Mouse (Mus musculus) urinary bladder, postnatal 4 days (tissue): ENCODE measurements around the gene Rbx1.
A peak's percentile ranks its signal among the peaks of the same experiment; 100 is the strongest.
"Not testable (repeated sequence)": the region's sequence is repeated elsewhere in the genome, so short reads cannot be mapped to it uniquely, and the experiment has no call there.

Experiments
- DNase-seq, 2 experiments: peaks; one replicate each; pipeline ENCODE4 v3.0.0; 2021 to 2022; ENCODE audit warnings: low spot score in 2 of 2

The Rbx1 gene

DNA sequence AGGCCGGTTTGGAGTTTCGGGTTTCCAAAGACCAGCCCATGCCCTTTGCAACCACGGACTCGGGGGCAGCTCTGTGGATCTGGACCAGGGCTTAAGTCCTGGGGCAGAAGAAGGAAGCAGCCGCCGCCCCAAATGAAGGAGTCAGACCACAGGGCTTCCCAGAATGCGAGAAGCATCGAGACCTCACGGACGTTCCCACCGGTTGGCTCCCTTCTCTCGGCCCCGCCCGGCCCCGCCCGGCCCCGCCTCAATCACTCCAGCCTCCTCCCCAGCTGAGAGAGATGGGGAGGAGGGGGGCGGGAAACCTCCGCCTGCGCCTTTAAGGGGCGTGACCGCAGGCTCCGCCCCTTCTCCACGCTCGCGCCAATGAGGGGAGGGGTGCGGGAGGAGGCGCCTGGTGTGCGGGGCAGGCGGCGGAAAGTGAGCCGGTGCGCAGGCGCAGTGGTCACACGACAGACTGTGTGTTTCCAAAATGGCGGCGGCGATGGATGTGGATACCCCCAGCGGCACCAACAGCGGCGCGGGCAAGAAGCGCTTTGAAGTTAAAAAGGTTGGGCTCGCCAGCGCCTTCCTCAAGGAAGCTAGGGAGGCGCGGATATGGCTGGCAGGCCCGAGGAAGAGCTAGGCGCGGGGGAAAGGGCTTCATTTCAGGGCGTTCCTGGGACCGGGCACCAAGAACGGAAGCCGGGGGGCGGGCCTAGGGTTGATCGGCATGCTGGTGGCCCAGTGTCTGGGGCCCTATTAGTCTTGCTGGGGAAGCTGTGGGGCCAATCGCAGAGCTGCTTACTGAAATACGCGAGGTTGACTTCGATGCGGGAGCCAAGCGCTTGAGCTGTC, at the start of gene Rbx1:
Gene Rbx1, plus strand, starts transcription at position 396 of the 837 bp plus-strand sequence.
- peak; percentile 99 for DNase-seq

- DNase-seq: peak; percentile 57 to 71
Measured at GRCm38 (mm10) chr15:81416763-81417310, 49.3 kb upstream of the Rbx1 start.

- no peak for DNase-seq
Measured at GRCm38 (mm10) chr15:81418065-81418464, 48.0 kb upstream of the Rbx1 start.

DNA sequence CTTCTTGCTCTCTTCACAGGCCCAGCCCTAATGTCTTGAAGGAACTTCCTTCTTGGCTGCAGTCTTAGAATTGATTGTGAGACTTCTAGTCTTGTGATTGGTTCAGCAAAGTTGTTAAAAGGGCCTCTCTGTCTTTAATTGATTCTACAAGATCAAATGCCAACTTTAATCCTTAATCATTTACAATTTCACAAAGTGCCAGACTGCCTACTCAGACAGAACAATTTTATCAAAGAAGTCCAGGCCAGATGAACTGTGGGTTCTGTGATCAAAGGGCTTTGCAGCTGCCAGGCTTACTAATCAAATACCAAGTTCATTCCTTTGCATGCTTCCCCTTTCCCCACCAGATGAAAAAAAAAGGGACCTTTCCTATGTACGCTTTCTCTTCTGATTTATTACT, 44.6 kb upstream of the Rbx1 start:
- DNase-seq: no peak

DNA sequence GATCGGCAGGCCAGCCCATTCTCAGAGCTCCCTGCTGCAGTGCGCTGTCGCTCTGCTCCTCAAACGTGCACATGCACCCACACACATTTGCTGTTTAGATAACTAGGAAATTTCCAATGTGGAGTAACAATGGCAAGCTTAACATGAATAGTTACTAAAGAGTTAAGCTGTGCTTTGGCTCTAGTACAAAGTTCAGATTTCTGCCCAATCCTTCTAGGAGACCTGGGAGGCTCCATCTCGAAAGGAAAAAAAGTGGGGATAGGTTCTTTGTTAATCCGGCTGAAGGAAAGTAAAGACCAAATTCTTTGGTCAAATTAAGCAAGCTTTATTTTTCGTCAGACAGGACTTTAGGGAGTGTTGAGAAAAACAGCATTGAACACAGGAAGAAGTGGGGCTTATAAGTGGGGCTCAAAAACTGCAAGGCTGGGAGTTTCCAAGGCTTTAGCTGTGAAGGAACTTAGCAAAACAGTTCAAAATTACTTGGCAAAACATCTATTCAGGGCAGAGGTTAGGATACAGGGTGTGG, 43.9 kb upstream of the Rbx1 start:
- DNase-seq: no peak

- no peak for DNase-seq
Measured at GRCm38 (mm10) chr15:81425311-81425710, 40.8 kb upstream of the Rbx1 start.

DNA sequence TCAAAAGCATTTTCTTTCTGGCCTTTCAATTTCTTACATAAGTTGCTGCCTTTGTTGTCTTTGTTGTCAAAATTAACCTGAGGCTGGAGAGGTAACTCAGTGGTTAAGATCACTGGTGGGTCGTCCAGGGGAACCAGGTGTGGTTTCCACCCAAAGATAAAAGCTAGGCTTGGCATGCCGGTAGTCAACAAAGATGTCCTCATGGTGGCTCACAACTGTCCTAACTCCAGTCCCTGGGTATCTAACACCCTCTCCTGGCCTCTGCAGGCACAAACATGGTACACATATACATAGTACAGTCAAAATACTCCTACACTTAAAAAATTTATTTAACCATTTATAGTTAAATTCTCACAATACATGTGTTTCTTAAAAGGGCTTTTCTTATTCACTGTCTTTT, 38.1 kb upstream of the Rbx1 start:
- no peak for DNase-seq

DNA sequence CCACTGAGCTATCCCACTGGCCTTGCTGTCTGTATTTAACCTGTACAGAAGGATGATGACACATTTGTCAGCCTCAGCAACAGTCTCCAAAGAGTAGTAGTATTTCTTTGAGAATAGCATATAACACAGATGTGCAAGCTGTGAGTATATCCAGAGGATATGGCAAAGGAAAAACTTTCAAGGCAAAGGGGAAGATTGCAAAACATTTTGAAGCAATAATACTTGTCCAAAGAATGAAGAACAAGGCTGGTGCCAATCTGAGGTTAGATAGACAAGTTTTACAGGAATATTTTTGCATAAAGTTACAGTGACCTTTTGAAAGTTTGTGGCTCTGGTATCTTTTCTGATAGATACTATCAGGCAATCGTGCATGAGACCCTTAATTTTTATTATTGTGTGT, 34.9 kb upstream of the Rbx1 start:
- no peak for DNase-seq

GRCm38 (mm10) chr15:81438345-81438744, 27.8 kb upstream of the Rbx1 start:
- no peak for DNase-seq

DNA sequence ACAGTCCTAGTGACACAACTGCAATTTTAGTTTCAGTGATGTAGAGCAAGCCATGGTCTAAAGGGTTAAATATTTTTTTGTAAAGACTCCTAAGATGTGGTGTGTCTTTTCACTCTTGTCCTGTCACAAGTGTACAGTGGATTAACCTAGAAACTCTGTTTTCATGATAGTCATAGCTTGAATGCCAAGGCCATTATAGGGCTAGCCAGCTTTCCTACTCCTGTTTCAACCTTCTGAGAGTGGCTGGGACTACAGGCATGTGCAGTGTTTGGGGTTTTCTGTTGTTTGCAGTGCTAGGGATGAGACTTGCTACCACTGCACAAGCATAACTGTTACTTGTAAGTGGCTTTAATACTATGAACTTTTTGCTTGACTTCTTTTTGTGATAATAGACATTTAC, 26.9 kb upstream of the Rbx1 start:
- no peak for DNase-seq

DNA sequence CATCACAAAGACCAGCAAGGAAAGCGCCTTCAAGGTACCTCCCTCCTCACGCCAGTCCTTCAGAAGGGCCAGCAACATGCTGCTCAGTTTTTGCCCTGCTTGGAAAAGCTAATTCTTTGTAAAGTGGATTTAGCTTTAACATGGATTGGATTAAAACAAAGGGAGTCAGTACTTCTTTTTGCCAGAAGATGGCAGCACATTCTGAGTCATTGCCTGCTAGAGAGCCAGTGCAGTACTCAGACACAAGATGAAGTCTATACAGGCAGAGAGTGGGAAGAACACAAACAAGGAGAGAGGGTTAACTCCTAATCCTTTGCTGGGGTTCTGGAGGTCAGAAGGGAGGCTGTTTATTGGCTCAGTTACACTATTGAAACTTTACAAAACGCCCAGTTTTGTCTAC, 17.6 kb upstream of the Rbx1 start:
- no peak for DNase-seq

DNA sequence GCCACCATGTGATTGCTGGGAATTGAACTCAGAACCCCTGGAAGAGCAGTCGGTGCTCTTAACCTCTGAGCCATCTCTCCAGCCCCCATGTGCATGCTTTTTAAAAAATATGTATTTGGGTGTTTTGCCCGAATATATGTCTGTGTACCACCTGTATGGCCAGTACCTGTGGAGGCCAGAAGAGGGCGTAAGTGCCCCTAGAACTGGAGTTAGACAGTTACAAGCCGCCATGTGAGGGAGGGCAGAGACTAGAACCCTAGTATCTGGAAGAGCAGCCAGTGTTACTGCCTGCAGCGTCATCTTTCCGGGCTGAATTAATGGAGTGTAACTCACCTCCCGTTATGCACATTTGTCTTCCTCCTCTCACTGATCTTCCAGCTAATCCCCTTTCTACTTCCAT, 4.6 kb upstream of the Rbx1 start:
- no peak for DNase-seq

GRCm38 (mm10) chr15:81465016-81465660, 958 bp upstream of the Rbx1 start:
- DNase-seq: no peak

DNA sequence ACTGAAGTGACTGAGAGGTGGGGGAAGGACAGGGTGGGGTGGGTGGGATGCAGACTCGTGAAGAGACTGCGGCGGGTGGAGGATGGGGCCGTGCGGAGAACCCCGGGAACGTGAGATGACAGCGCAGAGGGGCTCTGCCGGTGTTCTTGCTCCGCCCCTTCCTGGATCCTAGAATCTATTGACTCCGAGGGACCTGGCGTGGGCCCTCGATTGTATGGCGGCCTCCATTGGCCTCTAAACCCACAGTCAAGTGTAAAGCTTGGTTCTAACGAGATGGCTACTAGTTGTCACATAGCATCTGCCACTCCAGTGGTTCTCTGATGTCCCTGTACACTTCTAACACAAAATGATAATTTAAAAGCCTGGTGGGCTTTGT, 630 bp downstream of the Rbx1 start:
- DNase-seq: no peak

DNA sequence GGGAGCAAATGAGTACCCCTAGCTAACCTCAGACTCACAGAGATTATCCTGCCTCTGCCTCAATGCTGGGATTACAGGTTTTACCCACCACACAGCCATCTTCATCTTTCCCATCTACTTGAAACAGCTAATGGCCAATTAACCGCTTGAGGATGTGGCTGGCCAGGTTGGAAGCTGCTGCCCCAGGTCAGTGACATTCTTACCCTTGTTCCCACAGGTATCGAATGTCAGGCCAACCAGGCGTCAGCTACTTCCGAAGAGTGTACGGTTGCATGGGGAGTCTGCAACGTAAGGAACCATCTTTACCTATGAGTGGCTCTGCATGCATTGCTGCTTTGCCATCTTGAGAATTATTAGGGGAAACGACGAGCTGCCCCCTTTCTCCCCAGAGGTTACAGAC, 4.6 kb downstream of the Rbx1 start:
- no peak for DNase-seq

GRCm38 (mm10) chr15:81472256-81472655, 6.2 kb downstream of the Rbx1 start:
- no peak for DNase-seq

- no peak for DNase-seq
Measured at GRCm38 (mm10) chr15:81475654-81476053, 9.6 kb downstream of the Rbx1 start.

DNA sequence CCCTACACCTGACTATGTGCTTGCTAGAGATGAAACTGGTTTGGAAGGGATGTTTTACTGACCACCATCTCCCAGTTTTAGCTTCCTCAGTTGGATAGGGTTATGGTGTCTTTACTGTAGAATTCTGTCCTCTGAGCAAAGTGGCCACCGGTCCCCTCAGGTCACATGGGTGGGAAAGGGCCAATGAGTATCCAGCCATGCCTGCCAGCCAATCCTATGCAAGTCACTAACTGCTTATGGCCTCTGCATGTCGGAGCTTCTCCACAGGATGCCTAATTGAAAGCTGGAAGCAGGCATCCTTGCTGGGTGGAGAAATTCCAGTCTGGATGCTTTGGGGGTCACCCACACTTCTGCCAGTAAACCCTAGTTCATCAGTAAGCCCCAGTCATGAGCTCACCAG, 10.5 kb downstream of the Rbx1 start:
- no peak for DNase-seq

GRCm38 (mm10) chr15:81479446-81480213, 13.5 kb downstream of the Rbx1 start:
- DNase-seq: no peak

DNA sequence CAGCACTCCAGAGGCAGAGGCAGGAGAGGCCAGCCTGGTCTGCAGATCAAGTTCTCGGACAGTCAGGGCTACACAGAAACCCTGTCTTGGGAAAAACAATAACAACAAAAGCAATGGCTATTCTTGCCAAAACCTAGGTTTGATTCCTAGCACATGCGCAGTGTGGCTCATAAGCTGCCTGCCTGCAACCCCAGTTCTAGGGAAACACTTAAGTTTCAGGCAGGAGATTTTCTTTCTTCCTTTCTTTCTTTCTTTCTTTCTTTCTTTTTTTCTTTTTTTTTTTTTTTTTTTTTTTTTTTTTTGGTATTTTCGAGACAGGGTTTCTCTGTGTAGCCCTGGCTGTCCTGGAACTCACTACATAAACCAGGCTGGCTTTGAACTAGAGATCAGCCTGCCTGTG, 14.2 kb downstream of the Rbx1 start:
- DNase-seq: not testable (repeated sequence)

DNA sequence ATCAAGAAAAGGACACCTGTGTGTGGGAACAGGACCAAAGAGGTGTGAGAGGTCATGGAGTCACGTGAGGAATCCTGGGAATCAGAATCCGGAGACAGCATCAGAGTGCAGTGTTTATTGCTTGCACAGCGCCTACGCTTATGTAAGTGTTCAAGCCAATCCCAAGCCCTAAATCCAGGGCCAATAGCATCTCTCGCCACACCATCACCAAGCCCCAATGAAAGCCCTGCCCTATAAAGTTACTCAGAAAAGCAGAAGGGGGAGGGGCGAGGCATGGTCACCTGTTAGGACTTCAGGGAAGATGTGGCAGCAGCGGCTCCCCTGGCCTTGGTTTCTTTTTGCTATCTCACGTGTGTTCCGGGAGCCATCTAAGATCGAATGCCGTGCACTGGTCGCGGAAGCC, 14.9 kb downstream of the Rbx1 start:
- no peak for DNase-seq

- DNase-seq: no peak
Measured at GRCm38 (mm10) chr15:81482966-81483365, 16.9 kb downstream of the Rbx1 start.
